Mouse (Mus musculus): ENCODE measurements around the gene Zcchc17. TPM values are rescaled to one million over a fixed set of nuclear protein-coding genes. Genes with fewer than 3 reads are reported as not detected.

Gene Zcchc17
- 96.6 and 104 TPM in 2 replicates for polyA plus RNA-seq (2015; fragmentation: Nextera tagmentation; extraction: Ambion mirVana)

DNA sequence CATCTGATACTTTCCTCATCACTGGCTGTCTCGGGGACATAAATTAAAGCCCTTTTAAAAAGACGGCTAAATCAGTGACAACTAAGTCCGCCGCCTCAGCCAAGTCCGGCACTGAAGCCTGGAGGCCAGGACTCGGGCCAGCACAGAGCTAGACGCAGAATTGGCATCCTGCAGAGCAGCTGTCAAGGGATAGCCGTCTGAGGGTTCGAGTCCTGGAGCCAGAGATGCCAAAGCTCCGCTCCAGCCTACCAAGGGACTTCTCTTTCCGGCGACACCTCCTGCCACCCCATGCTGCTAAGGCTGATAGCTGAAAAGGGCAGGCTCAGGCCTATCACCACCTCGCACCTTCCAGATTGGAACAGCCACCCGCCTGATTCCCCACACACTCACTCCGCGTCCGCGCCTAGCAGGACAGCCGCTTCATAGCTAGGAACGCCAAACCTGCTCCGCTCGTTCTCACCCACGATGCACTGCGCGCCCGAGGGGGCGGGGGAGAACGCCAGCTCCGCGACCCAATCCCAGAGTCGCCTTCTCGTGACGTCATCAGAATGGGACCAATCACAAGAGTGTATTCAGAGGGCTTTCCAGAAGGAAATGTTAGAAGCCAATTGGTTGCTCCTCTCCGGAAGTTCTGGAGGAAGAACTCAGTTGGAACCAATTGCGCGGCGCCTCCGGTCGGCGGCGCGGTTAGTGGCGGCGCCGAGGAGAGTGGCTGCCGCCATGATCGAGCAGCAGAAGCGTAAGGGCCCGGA, at the start of gene Zcchc17, which contains the start of gene Snrnp40:
Gene Zcchc17, minus strand, starts transcription at position 458 of the 752 bp plus-strand sequence.
Gene Snrnp40, plus strand, starts transcription at position 647 of the 752 bp plus-strand sequence.
- DNase-seq (ENCODE audit: low spot score) = peak; percentile 100

DNA sequence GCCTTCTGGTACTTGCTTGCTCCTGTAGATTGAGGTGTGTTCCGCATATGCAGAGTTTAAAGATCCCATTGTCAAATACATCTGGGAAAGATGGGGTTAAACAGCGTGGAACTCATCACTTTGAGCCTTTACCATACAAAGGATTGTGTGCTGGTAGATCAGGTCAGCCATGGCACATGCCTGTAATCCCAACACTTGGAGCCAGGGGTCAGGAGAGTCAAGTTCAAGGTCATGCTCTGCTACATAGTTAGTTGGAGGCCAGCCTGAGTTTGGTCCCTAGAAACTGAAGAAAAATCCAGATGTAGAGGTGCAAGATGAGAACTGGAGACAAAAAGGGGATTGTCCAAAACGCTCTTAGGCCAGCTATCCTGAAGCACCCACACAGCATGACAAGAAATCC, 31.5 kb upstream of the Zcchc17 start:
- no peak for DNase-seq (ENCODE audit: low spot score)

DNA sequence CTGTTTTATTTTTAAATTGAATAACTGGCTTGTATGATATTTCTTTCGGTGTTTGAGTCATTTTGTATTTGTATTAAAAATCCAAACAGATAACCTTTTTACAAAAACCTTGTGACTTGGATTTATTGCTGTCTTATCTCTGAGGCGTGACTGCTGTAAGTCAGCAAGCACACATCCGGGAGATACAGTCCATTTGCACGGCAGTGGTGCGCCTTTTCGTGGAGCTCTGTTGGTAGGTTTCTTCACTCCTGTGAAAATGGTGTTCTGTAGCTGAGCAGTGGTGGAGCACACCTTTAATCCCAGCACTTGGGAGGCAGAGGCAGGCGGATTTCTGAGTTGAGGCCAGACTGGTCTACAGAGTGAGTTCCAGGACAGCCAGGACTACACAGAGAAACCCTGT, 30.2 kb upstream of the Zcchc17 start:
- DNase-seq (ENCODE audit: low spot score) = no peak

DNA sequence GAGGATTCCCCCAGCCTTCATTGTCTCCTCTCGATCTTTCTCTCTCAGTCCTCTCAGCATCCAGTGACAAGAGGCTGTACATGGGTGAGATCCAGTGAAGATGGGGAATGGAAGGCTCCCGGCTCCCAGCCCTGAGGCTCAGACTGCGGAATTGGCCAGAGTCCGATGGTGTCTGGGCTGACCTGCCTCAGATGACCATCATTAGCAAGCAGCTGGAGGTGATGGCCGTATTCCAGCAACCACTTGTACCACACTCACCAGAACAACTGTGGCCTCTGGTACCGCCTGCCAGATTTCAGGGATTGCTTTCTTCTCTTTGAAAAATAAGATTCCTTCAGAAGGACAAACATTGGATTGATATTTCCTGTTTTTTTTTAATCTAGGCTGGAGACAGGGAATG, 29.8 kb upstream of the Zcchc17 start:
- DNase-seq (ENCODE audit: low spot score) = no peak

DNA sequence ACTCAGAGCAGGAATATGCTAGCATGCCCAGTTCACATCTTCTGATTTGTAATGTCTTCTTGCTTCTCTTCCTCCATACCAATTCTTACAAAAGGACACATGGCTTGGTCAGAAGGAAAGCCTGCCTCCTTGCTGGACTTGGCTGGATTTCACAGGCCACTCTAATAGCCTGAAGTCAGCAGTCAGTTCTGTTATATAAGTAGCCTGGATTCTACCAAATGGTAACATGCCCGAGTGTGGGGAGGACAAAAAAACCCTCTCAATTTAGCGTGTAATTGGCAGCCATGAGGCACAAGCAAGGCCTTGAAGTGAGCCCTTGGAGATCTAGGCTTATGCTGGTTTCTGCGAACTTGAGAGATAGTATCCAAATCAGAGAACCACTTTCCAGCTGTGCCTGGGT, 27.5 kb upstream of the Zcchc17 start:
- DNase-seq (ENCODE audit: low spot score) = no peak

DNA sequence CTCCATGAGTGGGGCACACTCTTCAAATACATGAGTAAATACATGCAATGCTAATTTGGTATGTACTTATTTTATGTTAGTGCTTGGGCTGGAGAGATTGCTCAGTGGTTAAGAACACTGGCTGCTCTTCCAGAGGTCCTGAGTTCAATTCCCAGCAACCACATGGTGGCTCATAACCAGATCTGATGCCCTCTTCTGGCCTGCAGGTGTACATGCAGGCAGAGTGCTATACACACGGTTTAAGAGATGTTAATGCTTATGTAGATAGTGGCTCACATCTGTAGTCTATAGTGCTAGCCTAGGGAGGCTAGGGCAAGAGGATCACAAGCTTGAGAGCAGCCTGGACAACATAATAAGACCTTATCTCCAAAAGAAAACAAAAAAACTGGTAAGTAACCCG, 20.7 kb upstream of the Zcchc17 start:
- DNase-seq (ENCODE audit: low spot score) = no peak

DNA sequence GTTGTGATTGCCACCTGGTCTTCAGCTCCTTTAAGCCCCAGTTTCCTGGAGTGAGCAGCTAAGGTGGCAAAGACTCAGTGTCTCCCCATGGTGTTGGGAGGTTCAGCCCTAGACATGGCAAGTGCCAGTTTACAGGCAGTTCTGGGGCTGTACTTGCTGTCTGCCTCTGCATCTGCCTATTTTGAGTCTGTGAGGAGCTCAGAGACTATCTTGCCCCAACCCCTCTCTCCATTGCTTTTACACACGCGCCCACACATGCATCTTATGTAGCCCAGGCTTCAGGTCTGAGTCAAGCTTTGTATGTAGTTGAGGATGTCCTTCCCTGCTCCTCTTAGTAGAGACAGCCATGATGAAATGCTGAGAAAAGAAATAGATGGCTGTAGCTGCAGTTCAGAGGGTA, 19.4 kb upstream of the Zcchc17 start:
- DNase-seq (ENCODE audit: low spot score) = no peak

DNA sequence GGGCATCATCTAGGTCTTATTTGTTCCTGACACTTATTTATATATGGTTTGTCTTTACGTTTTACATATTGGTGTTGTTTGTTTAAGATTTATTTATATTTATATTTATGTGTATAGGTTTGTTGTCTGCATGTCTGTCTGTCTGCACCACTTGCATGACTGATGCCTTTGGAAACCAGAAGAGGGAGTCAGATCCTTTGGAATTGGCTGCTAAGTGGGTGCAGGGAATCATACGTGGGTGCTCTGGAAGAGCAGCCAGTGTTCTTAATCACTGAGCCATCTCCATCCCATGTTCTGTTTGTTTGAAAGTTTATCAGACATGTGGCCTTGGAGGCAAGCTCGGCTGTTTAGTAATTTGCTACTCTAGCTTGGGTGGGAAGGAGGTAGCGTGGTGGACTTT, 17.8 kb upstream of the Zcchc17 start:
- no peak for DNase-seq (ENCODE audit: low spot score)

DNA sequence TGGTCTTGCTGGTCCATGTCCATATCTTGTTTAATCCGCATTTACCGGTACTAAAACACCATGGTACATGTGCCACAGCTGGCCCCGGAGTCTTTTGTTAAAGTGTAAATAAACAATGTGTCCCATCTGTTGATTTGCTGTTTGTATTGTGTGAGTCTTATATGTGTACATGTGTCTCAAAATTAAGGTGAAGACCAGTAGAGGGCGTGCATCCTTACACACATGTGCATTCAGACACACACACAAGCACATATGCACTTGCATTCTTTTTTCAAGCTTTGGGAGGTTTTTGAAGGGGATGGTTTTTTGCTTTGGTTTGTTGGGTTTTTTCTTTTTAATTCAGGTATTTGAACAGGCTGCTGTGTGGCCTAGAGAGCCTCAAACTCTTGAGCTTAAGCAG, 16.9 kb upstream of the Zcchc17 start:
- peak; percentile 12 for DNase-seq (ENCODE audit: low spot score)

DNA sequence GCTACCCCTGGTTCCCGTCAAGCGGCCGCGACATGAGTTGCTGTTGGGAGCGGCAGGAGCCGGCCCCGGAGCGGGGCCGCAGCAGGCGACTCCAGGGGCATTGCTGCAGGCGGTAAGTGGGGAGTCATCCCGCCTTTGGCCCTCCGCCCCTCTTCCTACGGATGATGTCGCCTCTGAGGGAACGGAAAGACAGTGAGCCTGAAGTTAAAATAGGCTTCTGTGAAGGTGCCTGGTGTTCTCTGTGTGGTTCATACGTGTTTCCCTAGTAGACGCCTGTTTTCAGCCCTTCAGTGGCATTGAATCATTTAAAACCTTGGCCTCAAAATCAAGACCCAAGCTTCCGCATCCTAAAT, 471 bp upstream of the Zcchc17 start:
- DNase-seq (ENCODE audit: low spot score) = no peak

DNA sequence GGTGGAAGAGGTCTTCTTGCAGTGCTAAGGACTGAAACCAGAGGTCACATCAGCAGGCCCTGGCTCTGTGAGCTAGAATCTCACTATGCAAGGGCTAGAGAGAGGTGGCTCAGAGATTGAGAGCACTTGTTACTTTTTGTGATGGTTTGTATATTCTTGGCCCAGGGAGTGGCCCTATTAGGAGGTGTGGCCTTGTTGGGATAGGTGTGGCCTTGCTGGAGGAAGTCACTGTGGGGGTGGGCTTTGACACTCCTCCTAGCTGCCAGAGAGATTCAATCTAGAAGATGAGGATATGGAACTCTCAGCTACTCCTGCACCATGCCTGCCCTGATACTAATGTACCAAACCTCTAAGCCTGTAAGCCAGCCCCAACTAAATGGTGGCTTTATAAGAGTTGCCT, 1.8 kb downstream of the Zcchc17 start:
- DNase-seq (ENCODE audit: low spot score) = no peak

DNA sequence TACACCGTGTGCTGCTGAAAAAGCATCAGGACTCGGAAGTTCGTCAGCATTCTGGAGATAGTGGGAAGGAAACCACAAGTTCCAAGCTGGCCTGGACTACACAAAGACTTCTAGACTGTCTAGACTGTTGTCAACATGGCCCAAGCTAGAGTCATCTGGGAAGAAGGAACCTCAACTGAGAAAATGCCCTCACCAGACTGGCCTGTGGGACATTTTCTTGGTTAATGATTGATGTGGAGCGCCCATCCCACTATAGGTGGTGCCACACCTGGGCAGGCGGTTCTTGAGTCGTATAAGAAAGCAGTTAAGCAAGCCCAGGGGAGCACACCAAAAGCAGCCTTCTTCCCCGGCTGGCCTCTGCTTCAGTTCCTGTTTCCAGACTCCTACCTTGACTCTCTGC, 7.2 kb downstream of the Zcchc17 start:
- no peak for DNase-seq (ENCODE audit: low spot score)

DNA sequence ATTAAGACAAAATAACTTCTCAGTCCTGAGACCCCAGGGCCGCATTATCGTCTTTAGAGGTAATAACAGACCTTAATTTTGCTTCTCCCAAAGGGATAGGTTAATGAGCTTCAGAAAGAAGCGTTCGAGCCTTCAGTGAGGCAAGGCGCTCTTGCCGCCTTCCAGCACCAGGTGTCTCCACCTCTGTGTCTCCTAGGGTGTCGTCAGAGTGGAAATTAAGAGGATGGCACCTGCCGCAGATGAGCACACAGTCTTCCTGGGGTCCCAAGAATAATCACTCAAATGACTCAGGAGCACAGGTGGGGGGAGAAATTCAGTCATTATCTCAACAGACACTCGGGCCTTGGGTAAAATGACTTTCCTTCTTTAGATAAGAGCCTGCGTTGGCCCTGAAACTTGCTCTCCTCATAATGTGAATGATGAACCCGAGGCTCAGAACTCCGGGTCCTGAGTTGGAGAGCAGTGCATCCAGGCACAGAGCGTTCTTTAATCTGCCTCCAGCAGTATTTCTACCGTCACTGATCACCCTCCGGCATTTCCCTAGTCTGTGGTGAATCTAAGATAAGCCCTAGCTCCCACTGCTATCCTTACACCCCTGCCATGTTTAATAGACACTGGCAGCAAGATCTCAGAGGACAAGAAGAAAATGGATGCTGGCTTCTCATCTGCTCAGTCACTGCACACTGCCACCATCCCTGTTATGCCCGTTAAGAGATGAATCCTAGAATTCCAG, 8.9 kb downstream of the Zcchc17 start:
- DNase-seq (ENCODE audit: low spot score) = no peak

DNA sequence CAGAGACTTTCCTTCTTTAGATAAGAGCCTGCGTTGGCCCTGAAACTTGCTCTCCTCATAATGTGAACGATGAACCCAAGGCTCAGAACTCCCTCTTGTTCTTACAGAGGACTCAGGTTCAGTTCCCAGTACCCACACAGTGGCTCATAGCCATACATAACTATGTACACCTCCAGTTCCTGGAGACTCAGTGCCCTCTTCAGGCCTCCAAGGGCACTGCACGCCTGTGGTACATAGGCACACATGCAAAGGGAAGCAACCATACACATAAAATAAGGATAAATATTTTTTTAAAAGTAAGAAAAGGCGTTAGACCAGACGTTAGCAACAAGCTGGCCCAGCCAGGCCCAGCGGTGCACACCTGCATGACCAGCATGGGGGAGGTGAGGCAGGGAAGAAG, 10.1 kb downstream of the Zcchc17 start:
- DNase-seq (ENCODE audit: low spot score) = no peak

DNA sequence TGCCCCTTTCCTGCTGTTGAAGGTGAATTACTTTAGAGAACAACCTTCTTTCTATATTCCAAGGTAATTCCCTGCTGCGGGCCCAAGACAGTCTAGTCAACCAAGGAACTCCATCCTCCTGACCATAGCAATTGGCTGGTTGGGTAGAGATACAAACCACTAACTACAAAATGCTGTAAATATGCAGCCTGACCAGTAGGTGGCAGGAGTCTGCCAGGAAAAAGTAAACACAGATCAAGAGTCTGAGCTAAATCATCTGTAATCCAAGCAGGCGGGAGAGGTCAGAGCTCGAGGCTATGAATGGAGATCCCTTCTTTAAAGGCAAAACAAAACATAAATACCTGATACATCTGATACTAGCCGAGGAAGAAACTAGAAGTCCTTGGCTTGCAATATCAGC, 18.1 kb downstream of the Zcchc17 start:
- DNase-seq (ENCODE audit: low spot score) = peak; percentile 56

DNA sequence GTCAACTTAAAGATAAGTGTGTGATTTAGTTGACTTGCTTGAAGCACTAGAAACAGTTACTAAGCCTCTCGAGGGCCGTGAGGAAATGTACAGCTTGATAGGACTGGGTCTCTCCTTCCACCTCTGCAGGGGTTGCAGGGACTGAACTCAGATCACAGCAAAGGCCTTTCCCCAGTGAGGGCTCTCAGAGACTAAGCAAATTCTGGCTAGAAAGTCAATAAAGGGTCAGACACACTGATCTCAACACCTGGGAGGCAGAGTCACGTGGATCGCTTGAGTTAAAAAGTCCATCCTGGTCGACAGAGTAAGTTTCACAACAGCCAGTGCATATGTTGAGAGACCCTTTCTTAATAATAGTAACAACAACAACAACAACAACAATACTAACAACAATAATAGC, 23.9 kb downstream of the Zcchc17 start:
- no peak for DNase-seq (ENCODE audit: low spot score)

DNA sequence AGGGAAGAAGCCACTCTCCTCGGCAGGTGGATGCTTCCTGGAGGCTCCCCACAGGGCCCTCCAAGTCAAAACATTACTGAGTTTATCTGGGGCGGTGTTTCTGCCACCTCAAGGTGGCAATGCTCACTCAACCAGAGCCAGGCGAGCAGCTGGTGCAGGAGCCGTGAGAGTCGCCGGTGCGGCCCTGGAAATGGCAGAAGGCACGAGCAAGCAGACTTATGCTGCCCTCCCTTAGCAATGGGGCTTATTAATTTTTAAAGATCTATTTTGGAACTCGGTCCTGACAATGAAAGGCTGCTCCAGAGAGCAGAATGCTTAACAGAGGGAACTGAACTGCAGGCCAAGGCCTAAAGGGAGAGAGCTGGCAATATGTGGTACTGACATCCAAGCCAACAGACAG, 32.4 kb downstream of the Zcchc17 start:
- DNase-seq (ENCODE audit: low spot score) = no peak

DNA sequence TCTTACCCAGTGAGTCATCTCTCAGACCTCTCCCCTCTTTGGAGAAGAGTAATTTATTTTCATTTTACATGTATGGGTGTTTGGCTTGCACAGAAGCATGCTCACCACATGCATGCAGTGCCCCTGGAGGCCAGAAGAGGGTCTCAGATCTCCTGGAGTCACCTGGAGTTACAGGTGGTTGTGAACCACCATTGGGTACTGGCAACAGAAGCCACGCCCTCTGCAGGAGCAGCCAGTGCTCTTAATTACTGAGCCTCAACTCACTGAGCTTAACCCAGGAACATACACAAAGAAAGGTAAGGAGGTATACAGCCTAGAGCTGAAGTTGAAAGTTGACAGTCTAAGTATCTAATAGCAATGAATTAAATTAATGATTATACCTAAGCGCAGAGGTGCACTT, 34.3 kb downstream of the Zcchc17 start:
- DNase-seq (ENCODE audit: low spot score) = no peak

DNA sequence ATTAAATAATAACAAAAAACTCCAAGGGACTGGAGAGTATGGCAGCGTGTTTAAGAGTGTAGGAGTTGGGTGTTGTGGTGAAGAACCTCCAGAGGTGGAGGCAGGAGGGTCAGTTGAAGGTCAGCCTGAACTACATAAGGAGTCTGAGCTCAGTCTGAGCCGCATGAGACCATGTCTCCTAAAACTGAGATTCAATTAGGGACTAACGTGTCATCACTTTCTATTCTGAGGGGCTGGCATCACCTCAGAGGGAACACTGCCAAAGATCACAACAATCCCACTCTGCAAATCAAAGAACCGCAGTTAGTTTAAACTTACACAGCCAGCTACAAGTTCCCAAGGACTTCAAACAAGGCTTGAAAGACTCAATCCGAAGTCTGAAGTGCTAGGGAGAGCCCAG, 36.1 kb downstream of the Zcchc17 start:
- no peak for DNase-seq (ENCODE audit: low spot score)

DNA sequence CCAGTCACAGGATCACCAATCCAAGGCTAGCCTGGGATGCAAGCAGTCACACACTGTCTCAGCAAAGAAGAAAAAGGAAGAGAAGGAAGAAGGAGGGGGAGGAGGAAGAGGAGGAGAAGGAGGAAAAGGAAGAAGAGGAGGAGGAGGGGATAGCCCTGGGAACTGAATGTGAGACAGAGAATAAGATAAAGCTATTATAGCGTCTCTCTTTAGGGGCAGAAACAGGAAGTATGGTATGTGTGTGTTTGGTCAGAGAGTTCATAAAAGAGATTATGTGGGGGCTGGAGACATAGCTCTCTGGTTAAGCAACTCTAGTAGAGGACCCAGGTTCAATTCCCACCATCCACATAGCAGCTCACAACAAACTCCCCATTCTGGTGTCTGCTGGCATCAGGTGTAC, 36.6 kb downstream of the Zcchc17 start:
- DNase-seq (ENCODE audit: low spot score) = no peak

DNA sequence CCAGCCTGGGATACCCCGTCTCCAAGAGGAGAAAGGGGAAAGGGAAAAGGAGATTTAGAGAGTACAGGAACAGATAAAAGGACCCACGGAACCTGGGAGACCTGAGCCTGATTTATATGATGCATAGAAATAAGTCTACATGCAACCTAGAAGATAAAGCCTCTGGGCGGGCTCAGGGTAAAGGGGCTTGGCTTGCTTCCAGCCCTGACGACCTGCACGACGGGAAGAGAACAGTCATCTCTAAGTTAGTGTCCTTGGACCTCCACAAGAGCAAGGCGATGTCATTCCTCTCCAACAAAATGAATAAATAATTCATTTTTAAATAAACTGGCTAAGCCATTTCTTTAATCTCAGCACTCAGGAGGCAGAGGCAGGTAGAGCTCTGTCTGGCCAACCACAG, 37.2 kb downstream of the Zcchc17 start:
- DNase-seq (ENCODE audit: low spot score) = no peak

DNA sequence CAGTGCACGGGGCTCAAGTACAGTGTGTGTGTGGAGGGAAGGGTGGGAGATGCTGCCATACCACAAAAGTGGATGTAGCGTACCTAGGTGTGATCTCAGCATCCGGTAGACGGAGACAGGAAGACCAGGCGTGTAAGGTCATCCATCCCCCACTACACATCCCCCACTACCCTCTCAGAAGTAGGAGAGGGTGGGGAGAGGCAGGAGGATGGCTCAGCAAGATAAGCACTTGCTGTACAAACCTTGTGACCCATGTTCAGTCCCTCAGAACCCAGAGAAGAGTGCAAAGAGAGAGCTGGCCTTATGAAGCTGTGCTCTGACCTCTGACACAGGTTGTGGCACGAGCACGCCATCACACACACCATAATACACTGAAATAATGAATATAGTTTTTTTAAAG, 38.1 kb downstream of the Zcchc17 start:
- no peak for DNase-seq (ENCODE audit: low spot score)

DNA sequence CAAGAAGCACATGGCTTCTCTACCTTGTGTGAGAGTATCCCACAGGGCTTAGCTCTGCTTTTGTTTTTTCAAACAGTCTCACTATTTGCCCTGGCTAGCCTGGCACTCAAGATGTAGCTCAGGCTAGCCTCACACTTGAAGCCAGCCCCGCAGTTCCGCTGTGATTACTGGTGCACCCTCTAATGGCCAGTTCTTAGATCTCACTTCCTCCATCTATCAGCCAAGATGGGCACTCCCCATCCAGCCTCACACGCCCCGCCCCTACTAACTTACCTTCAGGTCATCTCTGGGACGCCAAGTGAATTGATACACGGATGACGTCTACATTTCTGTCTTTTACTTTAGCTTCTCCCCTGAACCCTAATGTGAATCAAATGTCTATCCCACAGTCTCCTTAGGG, 40.2 kb downstream of the Zcchc17 start:
- no peak for DNase-seq (ENCODE audit: low spot score)

All from thymus, postnatal 0 days (tissue).